Mouse (Mus musculus) heart, adult 2 months (tissue): ENCODE measurements around the gene Bcl2l2. TPM values are rescaled to one million over a fixed set of nuclear protein-coding genes. Genes with fewer than 3 reads are reported as not detected.
A peak's percentile ranks its signal among the peaks of the same experiment; 100 is the strongest.

Source experiments
- DNase-seq, 2 experiments: peaks; one replicate each; pipeline ENCODE4 v3.0.0; 2021
- H3K27ac ChIP-seq: fragments of 200-600 bp; 2 replicates; pipeline ENCODE4 v1.8.1; 2022
- H3K27me3 ChIP-seq: fragments of 200-500 bp; 2 replicates; pipeline ENCODE4 v1.6.1; 2012; ENCODE audit warnings: mild to moderate bottlenecking, low read length, inconsistent platforms, mixed read lengths; ENCODE audit not compliant: control insufficient read depth, insufficient read depth
- H3K36me3 ChIP-seq: fragments of 200-500 bp; 2 replicates; pipeline ENCODE4 v1.6.1; 2012; ENCODE audit warnings: low read length, inconsistent platforms; ENCODE audit not compliant: control insufficient read depth, insufficient read depth
- H3K4me1 ChIP-seq: fragments of 200-500 bp; 2 replicates; pipeline ENCODE4 v1.6.1; 2011; ENCODE audit warnings: low read length; ENCODE audit not compliant: control insufficient read depth, insufficient read depth
- H3K4me3 ChIP-seq: fragments of 200-600 bp; 2 replicates; pipeline ENCODE4 v1.8.1; 2022
- H3K79me2 ChIP-seq: fragments of 200-500 bp; replicated peaks from 2 replicates; pipeline ENCODE4 v1.6.1; 2012; ENCODE audit warnings: mild to moderate bottlenecking, inconsistent platforms, low read length, moderate library complexity, mixed read lengths; ENCODE audit not compliant: control insufficient read depth, insufficient read depth
- H3K9ac ChIP-seq: fragments of 200-500 bp; 2 replicates; pipeline ENCODE4 v1.6.1; 2012; ENCODE audit warnings: low read depth, mild to moderate bottlenecking, control low read depth, inconsistent platforms, low read length, mixed read lengths
- CTCF ChIP-seq: fragments of 200-600 bp; IDR thresholded peaks from 2 replicates; pipeline ENCODE4 v1.8.1; 2022; ENCODE audit warnings: antibody characterized with exemption, mild to moderate bottlenecking, moderate library complexity
- EP300 ChIP-seq: fragments of 200-500 bp; IDR thresholded peaks from 2 replicates; pipeline ENCODE4 v1.6.1; 2011; ENCODE audit warnings: low read depth, low read length, control low read depth; ENCODE audit not compliant: insufficient read depth
- POLR2A ChIP-seq: fragments of 200-500 bp; IDR thresholded peaks from 2 replicates; pipeline ENCODE4 v1.6.1; 2011; ENCODE audit warnings: mild to moderate bottlenecking, low read depth, low read length, control low read depth; ENCODE audit not compliant: insufficient read depth
- WGBS: fragments of 180-500 bp; shearing (Covaris S2); methylation state at CpG from one replicate; pipeline ENCODE4 v1.1.7; 2018; 5-methylcytosine and 5-hydroxymethylcytosine counted together
- intact Hi-C: fragments of 180-260 bp; cut with DNase I; formaldehyde crosslinking; loops from one replicate; pipeline ENCODE4 v1.15.1; 2025
- polyA plus RNA-seq: library from polyadenylated mRNA; depleted of rRNA; stranded (reverse); fragments of >200 nt; gene quantifications from 2 replicates; pipeline ENCODE4 v1.2.3, GENCODE M21; 2012
- total RNA-seq, 2 experiments: library from RNA; stranded (reverse); gene quantifications; 2 replicates each; pipeline ENCODE4 v1.2.3; 2021

The Bcl2l2 gene
- total and polyA plus RNA-seq, 3 experiments = 29.2 to 45.0 (median 42.4) TPM

- TF ChIP-seq CTCF (0 out of 2 replicates have a peak, but pooled peaks have one; percentile 5), POLR2A (0 out of 2 replicates have a peak, but pooled peaks have one; percentile 20), EP300 (no peak)
- no peaks in the 10 kb centered on the region for H3K79me2 ChIP-seq
- peak within 1 kb of the TSS; percentile 89 for H3K9ac ChIP-seq
- intact Hi-C loops = no loop called here
- peaks cover 2% of the 10 kb centered on the region; the same call in 1 of the 2 replicates for H3K4me1 ChIP-seq
- under 1% methylated on average over 54 of the region's 61 CpGs for WGBS
- peak; percentile 83 to 84 for DNase-seq
- no peaks in the 10 kb centered on the region for H3K27me3 ChIP-seq
- H3K4me3 ChIP-seq = peak within 1 kb of the TSS; percentile 81
- H3K27ac ChIP-seq = peak within 1 kb of the TSS; percentile 76
- H3K36me3 ChIP-seq = no peaks in the 10 kb centered on the region
Observed at GRCm38 (mm10) chr14:54877048-54877715, 6.0 kb upstream of the Bcl2l2 start, which contains the start of gene Ppp1r3e. Ppp1r3e (minus strand) TSS chr14:54877550.

- WGBS = 39% methylated on average over 21 of the region's 21 CpGs
- H3K79me2 ChIP-seq = no peaks in the 10 kb centered on the region
- H3K9ac ChIP-seq = peak overlapping the region; percentile 66
- H3K27ac ChIP-seq = peak overlapping the region; percentile 76
- intact Hi-C loops = no loop called here
- H3K36me3 ChIP-seq = no peaks in the 10 kb centered on the region
- peaks cover 2% of the 10 kb centered on the region for H3K4me1 ChIP-seq
- H3K27me3 ChIP-seq = no peaks in the 10 kb centered on the region
- no peak for DNase-seq
- H3K4me3 ChIP-seq = peak overlapping the region; percentile 8; the same call in 1 of the 2 replicates
- no peak for TF ChIP-seq POLR2A
- no peak for TF ChIP-seq CTCF
- TF ChIP-seq EP300 = no peak
Observed at GRCm38 (mm10) chr14:54884022-54884712, 990 bp downstream of the Bcl2l2 start.

- intact Hi-C loops = no loop called here
- H3K4me3 ChIP-seq = no peak overlapping the region
- H3K9ac ChIP-seq = no peak overlapping the region
- no peaks in the 10 kb centered on the region for H3K36me3 ChIP-seq
- DNase-seq = no peak
- TF ChIP-seq CTCF = no peak
- no peak for TF ChIP-seq POLR2A
- no peak for TF ChIP-seq EP300
- no peak overlapping the region for H3K27ac ChIP-seq
- WGBS = 85% methylated on average over 11 of the region's 11 CpGs
- no peaks in the 10 kb centered on the region for H3K27me3 ChIP-seq
- H3K4me1 ChIP-seq = peaks cover 2% of the 10 kb centered on the region
- no peaks in the 10 kb centered on the region for H3K79me2 ChIP-seq
Observed at GRCm38 (mm10) chr14:54885309-54885708, 2.1 kb downstream of the Bcl2l2 start.

- intact Hi-C loops = loop anchor here (2.0 kb wide), 1 partner anchor 203 kb away; the partner anchor contains the start of gene Thtpa
- no peak for TF ChIP-seq POLR2A
- TF ChIP-seq EP300 = no peak
- TF ChIP-seq CTCF = no peak
- Histone ChIP-seq H3K4me3 (peak within 1 kb of the TSS; percentile 52), H3K27ac (peak within 1 kb of the TSS; percentile 90), H3K36me3 (peaks cover 14% of the 10 kb centered on the region), H3K4me1 (peaks cover 3% of the 10 kb centered on the region; the same call in 1 of the 2 replicates), H3K27me3 (no peaks in the 10 kb centered on the region), H3K79me2 (peaks cover 2% of the 10 kb centered on the region), H3K9ac (no peak within 1 kb of the TSS)
- DNase-seq = no peak
- 94% methylated on average over 3 of the region's 3 CpGs for WGBS
Observed at GRCm38 (mm10) chr14:54892200-54892599, 9.0 kb downstream of the Bcl2l2 start, which contains the start of gene Pabpn1. Pabpn1 (plus strand) TSS chr14:54892500.

GRCm38 (mm10) chr14:54893651-54894181 is 10.5 kb downstream of the Bcl2l2 start:
- Histone ChIP-seq H3K4me1 (peaks cover 3% of the 10 kb centered on the region; the same call in 1 of the 2 replicates), H3K36me3 (peaks cover 14% of the 10 kb centered on the region), H3K9ac (peak overlapping the region; percentile 92), H3K4me3 (peak overlapping the region; percentile 91), H3K79me2 (peaks cover 2% of the 10 kb centered on the region), H3K27me3 (no peaks in the 10 kb centered on the region), H3K27ac (peak overlapping the region; percentile 90)
- DNase-seq = peak; percentile 99
- under 1% methylated on average over 38 of the region's 38 CpGs for WGBS
- intact Hi-C loops = loop anchor here (1.0 to 2.0 kb wide), 2 partner anchors 29 to 201 kb away; partner anchors contain the start of gene Thtpa
- peak; percentile 91 for TF ChIP-seq EP300
- no peak for TF ChIP-seq CTCF
- TF ChIP-seq POLR2A = peak; percentile 92
